Mouse (Mus musculus) gastrocnemius, adult 18-20 months (tissue): Measurements from ENCODE around the gene Tfap4. TPM values are rescaled to one million over a fixed set of nuclear protein-coding genes. Genes with fewer than 3 reads are reported as not detected.
"Not testable (repeated sequence)": the region's sequence is repeated elsewhere in the genome, so short reads cannot be mapped to it uniquely, and the experiment has no call there.

Source experiments
- DNase-seq: peaks from one replicate; pipeline ENCODE4 v3.0.0; 2021; ENCODE audit warnings: low spot score
- total RNA-seq, 2 experiments: library from RNA; stranded (reverse); gene quantifications; 2 replicates each; pipeline ENCODE4 v1.2.3; 2021

Gene Tfap4
- total RNA-seq, 2 experiments from 2014 or later: 2.7 to 2.9 TPM

DNA sequence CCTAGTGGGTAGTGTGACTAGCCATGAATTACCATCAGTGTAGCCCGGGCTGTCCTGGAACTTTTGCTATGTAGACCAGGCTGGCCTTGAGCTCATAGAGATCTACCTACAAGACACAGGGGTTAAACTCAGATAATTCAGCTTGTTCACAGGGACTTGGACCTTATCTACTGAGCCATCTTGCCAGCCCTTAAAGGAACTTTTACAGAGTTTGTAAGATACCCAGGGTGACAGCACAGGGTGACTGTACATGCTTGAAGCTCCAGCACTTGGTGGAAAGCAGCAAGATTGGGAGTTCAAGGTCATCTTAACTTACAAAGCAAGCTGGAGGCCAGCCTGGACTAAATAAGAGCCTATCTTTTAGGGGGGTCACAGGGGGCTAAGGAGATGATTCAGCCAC lies 4.1 kb downstream of the Tfap4 start:
- DNase-seq: no peak

DNA sequence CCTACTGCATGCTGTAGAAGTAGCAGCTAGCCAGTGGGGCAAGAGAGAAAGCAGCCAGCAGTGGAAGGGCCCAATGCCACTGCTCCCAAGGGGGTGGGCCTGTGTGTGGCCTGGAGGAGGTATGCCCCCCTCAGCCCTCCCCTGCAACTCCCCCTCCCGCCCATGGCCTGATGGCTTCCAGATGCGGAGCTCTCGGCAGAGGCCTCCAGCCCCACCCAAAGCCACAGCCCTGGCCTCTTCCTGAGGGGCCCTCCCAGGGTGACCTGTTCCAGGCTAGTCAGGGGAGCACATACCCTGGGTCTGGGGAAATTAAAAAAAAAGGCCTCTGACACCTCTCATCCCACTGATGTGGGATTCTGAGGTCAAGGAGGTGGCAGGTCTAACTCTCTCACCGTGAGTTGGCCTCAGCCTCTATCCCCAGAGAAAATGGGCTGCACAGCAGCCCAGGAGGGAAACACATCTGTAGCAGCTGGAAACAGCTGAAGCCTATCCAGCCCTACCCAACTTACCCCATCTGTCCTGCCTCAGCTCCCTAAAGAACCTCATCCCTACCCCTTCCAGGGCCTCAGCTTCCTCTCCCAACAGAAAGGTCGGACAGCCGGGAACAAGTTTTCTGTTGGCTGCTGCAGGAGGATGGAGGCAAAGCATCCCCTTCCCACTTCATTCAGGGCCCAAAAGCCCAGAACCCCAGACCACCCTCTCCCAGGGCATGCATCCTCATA lies 6.7 kb downstream of the Tfap4 start:
- peak; percentile 56 for DNase-seq

DNA sequence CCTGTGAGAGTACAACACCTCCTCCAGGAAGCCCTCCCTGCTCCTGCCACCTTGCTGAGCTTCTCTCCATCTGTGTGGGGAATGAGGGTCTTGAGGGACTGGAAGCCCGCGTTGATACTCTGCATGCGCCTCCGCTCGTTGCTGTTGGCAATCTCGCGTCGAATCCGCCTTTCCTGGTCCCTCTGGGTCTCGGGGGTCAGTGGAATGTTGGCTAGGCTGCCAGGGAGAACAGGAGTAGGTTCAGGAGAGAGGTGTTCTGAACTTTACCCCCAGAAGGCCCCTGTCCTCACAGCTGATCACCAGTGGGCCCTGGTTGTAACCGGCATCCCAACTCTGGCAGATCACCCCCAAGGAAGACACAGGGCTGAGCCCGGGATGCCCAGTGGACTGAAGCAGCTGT lies 7.8 kb downstream of the Tfap4 start:
- no peak for DNase-seq

- peak; percentile 71 for DNase-seq
These were observed 8.6 kb downstream of the Tfap4 start for GRCm38 (mm10) chr16:4551056-4551455.

- DNase-seq: no peak
These were observed 10.5 kb downstream of the Tfap4 start for GRCm38 (mm10) chr16:4548953-4549688.

DNA sequence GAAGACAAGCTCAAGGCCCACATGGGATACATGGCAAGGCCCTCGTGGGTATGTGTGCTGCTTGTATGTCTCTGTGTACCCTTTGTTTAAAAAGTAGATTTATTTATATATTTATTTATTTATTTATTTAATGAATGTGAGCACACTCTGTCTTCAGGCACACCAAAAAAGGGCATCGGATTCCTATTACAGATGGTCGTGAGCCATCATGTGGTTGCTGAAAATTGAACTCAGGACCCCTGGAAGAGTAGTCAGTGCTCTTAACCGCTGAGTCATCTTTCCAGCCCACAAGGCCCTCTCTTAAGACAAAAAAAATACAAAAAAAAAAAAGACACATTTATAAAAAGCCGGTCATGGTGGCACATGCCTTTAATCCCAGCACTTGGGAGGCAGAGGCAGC lies 12.0 kb downstream of the Tfap4 start:
- no peak for DNase-seq

- DNase-seq: no peak
These were observed 12.8 kb downstream of the Tfap4 start for GRCm38 (mm10) chr16:4546838-4547237.

- no peak for DNase-seq
These were observed 14.8 kb downstream of the Tfap4 start for GRCm38 (mm10) chr16:4544845-4545244.

DNA sequence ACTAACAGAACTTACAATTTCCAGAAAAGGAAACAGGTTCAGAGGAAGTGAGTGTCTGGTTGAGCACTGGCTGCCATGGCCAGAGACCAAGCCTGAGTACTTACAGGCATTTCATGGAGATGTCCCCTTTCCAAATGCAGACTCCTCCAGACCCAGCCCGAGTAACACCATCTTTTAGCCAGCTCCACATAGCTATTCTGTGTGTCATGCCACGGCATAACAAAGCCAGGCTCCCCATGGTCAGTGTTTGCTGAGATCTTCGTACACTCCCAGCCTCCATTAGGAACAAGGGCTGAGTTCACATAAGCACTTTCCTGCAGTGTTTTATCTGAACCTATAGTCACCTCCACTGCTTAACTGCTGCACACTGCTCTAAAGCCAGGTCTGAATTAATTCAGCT lies 16.4 kb downstream of the Tfap4 start:
- no peak for DNase-seq

GRCm38 (mm10) chr16:4542236-4542774 lies 17.3 kb downstream of the Tfap4 start:
- DNase-seq: no peak

GRCm38 (mm10) chr16:4541501-4542198 lies 18.0 kb downstream of the Tfap4 start, which contains the start of gene Srl:
Srl (minus strand) TSS chr16:4541816.
- peak; percentile 100 for DNase-seq

DNA sequence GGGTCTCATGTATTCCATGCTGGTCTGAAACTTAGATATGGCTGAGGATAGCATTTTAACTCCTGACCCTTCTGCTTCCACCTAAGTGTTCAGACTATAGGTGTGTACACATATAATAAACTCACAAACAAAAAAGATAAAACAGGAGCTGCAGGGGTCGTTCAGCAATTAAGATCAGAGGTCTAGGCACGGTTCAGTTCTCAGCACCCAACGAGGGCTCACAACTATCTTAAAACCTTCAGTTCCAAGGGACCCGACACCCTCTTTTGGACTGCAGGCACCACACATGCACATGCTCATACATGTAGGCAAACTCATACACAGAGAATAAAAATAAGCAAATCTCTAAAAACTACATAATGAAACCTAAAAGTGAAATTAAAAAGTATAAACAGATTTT lies 18.6 kb downstream of the Tfap4 start:
- DNase-seq: no peak

- no peak for DNase-seq
These were observed 19.4 kb downstream of the Tfap4 start for GRCm38 (mm10) chr16:4540064-4540775.

DNA sequence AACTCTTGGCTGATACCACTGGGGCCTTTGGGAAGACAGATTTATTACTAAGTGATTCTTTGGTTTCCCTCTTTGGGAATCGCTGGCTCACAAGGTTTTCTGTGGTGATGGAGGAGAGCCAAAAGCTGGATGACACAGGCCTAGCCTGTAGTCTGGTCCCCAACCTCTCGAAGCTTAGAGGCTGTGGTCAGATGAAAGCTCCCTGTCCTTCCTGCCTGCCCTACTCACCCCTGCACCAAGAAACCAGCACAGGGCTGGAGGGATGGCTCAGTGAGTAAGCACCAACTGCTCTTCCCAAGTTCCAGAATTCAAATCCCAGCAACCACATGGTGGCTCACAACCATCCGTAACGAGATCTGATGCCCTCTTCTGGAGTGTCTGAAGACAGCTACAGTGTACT lies 20.1 kb downstream of the Tfap4 start:
- no peak for DNase-seq

DNA sequence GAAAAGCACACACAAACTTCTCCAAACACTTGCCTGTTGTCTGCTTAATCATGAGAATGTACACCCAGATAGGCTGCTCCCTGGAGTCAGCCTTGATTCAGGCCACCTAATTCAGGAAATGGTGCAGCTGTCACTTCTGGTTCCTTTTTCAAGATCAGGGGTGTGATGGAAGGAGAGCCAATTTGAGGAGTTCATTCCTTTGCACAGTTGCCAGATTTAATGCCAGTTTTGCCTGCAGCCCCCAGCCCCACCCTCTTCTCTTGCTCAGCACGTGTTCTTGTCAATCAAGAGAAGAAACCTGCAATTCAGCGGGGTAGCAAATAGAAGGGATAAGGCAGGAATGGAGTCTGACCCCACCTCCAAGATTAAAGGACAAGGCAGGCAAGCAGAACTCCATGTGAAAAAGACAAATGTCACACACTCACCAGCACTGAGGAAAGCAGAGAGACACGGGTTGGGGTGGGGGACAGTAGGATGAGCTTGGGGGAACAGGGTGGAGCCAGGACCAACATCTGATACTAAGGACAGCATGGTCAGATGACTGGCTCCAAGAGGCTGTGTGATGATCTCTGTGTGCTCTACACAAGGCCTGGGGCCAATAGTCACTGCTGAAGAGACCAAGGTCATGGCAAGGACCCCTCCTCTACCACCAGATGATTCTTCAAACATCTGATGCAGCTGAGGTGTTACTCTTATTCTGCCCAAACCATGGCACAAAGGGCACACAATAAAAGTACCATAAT lies 21.9 kb downstream of the Tfap4 start:
- DNase-seq: peak; percentile 55

DNA sequence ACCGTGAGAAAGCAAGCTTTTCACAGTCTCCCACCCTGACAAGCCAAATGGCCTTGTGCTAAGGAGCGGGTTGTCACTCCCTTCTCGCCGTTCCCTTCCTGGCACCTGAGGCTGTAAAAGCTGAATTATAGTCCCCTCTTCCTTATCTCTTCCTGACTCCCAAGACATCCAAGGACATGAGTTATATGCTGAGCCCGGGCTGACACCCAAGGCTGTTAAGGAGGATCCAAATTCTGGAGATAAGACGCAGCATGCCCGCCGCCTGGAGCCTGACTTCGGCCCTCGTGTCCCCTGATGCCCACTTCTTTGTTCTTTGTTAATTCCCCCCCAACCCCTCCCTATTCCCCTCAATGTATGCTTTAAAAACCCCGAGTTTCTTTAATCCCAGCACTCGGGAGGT lies 32.3 kb downstream of the Tfap4 start:
- not testable (repeated sequence) for DNase-seq

DNA sequence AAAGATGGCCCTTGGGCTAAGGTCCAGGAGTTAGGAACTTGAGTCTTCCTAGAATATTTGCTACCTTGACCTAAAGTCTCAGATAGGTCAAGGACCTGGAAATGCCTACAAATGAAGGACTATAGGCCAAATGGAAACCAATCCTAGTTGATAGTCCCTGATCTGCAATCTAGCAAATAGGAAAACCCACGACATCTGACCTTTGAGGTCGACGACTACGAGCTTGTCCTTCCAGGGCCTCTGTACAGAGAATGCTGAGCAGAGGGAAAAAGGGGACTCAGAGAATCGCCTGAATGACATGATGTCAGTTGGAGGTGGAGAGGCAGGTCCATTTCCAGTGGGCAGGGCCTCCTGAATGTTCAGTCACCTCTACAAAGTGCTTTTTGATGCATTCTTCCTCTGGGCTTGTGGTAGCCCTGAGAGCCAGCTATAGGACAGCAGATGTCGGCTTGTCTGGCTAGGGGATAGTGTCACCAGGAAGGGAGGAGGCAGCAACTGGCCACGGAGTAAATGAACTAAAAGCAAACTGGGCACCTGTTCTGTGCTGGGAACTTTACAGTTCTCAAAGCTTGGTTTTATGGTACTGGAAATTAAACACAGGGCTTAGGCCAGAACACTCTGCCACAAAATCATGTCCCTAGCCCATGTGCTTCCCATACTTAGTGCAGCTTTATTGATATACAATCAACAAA lies 36.2 kb downstream of the Tfap4 start:
- peak; percentile 47 for DNase-seq

DNA sequence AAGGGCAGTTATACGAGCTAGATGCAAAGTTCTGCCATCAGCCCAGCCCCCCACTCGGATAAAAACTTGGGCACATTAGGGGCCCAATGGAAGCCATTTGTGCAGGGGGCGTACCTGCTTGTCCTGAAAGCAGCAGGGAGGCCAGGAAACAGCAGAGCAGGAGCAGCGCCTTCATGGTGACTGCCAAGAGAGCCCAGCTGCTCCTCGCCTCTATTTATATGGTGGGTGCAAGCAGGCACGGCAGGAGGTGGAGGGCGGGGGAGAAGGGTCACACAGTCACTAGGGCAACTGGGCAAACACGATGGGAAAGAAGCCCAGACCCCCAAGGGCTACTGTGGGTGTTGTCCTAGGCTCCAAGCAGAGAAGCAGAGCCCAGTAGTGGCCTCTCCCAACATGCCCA lies 36.8 kb downstream of the Tfap4 start:
- DNase-seq: peak; percentile 75

GRCm38 (mm10) chr16:4521735-4522530 lies 37.7 kb downstream of the Tfap4 start:
- DNase-seq: peak; percentile 78
